Mouse (Mus musculus) embryonic facial prominence, embryonic 13.5 days (tissue): ENCODE data around the gene Oxld1. TPM values are rescaled to one million over a fixed set of nuclear protein-coding genes. Genes with fewer than 3 reads are reported as not detected.
A peak's percentile ranks its signal among the peaks of the same experiment; 100 is the strongest.

Experiments
- ATAC-seq: fragments of 200-750 bp; cut with Nextera tagmentation; 2 replicates; pipeline ENCODE4 v1.8.0; 2017; ENCODE audit warnings: low read depth; ENCODE audit not compliant: insufficient number of reproducible peaks, insufficient read depth, low FRiP score, low TSS enrichment
- H3K27ac ChIP-seq: fragments of 300-500 bp; sonication (generic); 2 replicates; pipeline ENCODE4 v1.5.1; 2015; ENCODE audit warnings: moderate library complexity, mild to moderate bottlenecking, inconsistent platforms
- H3K27me3 ChIP-seq: fragments of 300-500 bp; sonication (generic); 2 replicates; pipeline ENCODE4 v1.6.1; 2015; ENCODE audit warnings: mild to moderate bottlenecking, inconsistent platforms
- H3K36me3 ChIP-seq: fragments of 300-500 bp; sonication (generic); 2 replicates; pipeline ENCODE4 v1.6.1; 2015; ENCODE audit warnings: mild to moderate bottlenecking, inconsistent platforms
- H3K4me1 ChIP-seq: fragments of 300-500 bp; sonication (generic); 2 replicates; pipeline ENCODE4 v1.6.1; 2015; ENCODE audit warnings: inconsistent platforms
- H3K4me2 ChIP-seq: fragments of 300-500 bp; sonication (generic); 2 replicates; pipeline ENCODE4 v1.6.1; 2015; ENCODE audit warnings: moderate library complexity, mild to moderate bottlenecking, inconsistent platforms
- H3K4me3 ChIP-seq: fragments of 300-500 bp; sonication (generic); 2 replicates; pipeline ENCODE4 v1.5.1; 2015; ENCODE audit warnings: mild to moderate bottlenecking, inconsistent platforms
- H3K9ac ChIP-seq: fragments of 300-500 bp; sonication (generic); 2 replicates; pipeline ENCODE4 v1.6.1; 2015; ENCODE audit warnings: mild to moderate bottlenecking, inconsistent platforms
- H3K9me3 ChIP-seq: fragments of 300-500 bp; sonication (generic); 2 replicates; pipeline ENCODE4 v1.6.1; 2016; ENCODE audit warnings: inconsistent platforms
- WGBS: fragments of 180-500 bp; shearing (Covaris S2); methylation state at CpG from one replicate; pipeline ENCODE4 v1.1.7; 2015; ENCODE audit warnings: mixed read lengths; 5-methylcytosine and 5-hydroxymethylcytosine counted together
- polyA plus RNA-seq: library from polyadenylated mRNA; unstranded; fragments of >200 nt; fragmentation: Nextera tagmentation; extraction: Ambion mirVana; gene quantifications from 2 replicates; pipeline ENCODE4 v1.2.1, GENCODE M21; 2015

Gene Oxld1
- polyA plus RNA-seq, 1 experiment from 2014 or later, result 15.8 TPM

DNA sequence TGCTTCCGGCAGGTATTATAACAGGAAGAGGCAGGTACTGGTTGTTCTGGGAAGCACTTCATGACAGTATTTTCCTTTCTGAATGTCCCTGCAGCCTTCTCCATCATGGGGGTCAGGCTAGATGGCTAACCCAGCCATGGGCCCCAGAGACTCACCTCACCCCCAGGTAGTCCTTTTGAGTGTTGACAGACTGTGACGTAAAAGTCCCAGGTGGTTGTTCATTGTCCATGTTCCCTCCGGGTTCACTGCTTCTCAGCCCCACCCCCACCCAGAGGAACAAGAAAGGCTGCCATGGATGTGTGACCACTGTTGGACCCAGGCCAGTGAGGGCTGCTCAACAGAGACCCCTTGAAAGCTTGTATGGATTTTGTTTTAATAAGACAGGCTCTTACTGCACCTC is 35.5 kb upstream of the Oxld1 start:
- Histone ChIP-seq H3K9ac (peak overlapping the region; percentile 89), H3K4me1 (peaks cover 34% of the 10 kb centered on the region), H3K27me3 (no peaks in the 10 kb centered on the region), H3K4me2 (peak overlapping the region; percentile 95), H3K4me3 (peak overlapping the region; percentile 99), H3K27ac (peak overlapping the region; percentile 87), H3K36me3 (peaks cover 56% of the 10 kb centered on the region), H3K9me3 (no peaks in the 10 kb centered on the region)
- ATAC-seq, result no peak
- WGBS, result 44% methylated on average over 3 of the region's 3 CpGs

DNA sequence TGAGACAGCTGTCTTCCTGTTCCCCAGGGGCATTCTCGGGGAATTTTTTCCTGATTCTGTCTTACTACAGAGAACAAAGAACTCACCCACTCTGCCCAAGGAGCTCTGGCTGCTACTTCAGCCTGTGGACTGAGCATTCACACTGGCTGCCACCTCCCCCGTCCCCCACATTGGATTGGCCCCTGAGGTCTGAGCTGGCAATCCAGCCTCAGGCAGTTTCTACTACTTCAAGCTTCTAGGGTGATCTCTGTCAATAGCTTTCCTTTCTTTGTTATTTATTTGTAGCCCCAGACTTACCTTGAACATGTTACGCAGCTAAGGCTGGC is 35.0 kb upstream of the Oxld1 start:
- peak overlapping the region; percentile 87 for H3K27ac ChIP-seq
- peak overlapping the region; percentile 89 for H3K9ac ChIP-seq
- no peaks in the 10 kb centered on the region for H3K27me3 ChIP-seq
- H3K9me3 ChIP-seq, result no peaks in the 10 kb centered on the region
- H3K4me3 ChIP-seq, result peak overlapping the region; percentile 99
- peaks cover 34% of the 10 kb centered on the region for H3K4me1 ChIP-seq
- H3K4me2 ChIP-seq, result peak overlapping the region; percentile 95
- 20% methylated on average over 3 of the region's 3 CpGs for WGBS
- no peak for ATAC-seq
- H3K36me3 ChIP-seq, result peaks cover 56% of the 10 kb centered on the region

DNA sequence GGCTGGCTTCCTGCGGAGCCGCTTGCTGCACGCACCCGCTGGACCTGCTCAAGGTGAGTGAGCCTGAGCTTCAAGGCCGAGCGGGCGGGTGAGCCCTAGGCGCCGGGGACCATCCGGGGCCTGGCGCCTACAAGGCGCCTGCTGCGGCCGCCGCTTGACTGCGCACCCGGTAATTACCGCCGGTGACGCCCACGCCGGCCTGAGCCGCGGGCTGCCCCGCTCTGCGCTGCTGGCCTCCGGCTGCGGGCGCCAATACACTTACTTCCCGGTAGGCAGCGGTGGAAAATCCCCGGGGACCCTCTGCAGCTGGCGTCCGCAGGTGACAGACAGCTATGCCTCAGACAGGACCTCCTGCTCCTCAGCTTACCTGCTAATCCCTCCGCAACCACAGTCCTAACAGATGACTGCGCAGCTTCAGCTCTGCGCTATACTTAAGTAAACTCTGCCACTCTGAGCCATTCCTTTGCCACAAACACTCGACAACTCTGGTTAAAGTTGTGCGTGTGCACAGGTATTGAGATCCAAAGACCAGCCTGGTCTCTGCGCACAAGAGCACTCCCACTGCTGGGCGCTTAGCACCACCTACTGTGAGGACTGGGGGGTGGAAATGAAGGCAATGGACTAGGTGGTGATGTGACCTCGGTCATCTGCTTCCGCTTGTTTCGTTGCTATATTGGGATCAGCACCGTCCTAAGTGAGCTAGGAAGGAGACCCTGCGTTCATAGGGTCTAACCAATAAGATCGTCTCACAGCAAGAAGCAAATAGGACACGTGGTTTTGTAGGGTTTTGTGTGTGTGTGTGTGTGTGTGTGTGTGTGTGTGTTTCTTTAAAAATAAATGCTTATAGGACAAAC is 34.4 kb upstream of the Oxld1 start:
- H3K36me3 ChIP-seq, result peaks cover 56% of the 10 kb centered on the region
- peak overlapping the region; percentile 87 for H3K27ac ChIP-seq
- peak overlapping the region; percentile 89 for H3K9ac ChIP-seq
- H3K4me3 ChIP-seq, result peak overlapping the region; percentile 99
- ATAC-seq, result peak; percentile 23
- peaks cover 34% of the 10 kb centered on the region for H3K4me1 ChIP-seq
- H3K9me3 ChIP-seq, result no peaks in the 10 kb centered on the region
- peak overlapping the region; percentile 95 for H3K4me2 ChIP-seq
- WGBS, result 0% methylated on average over 48 of the region's 48 CpGs
- H3K27me3 ChIP-seq, result no peaks in the 10 kb centered on the region

- peaks cover 34% of the 10 kb centered on the region for H3K4me1 ChIP-seq
- peaks cover 56% of the 10 kb centered on the region for H3K36me3 ChIP-seq
- peak within 1 kb of the TSS; percentile 87 for H3K27ac ChIP-seq
- under 1% methylated on average over 35 of the region's 35 CpGs for WGBS
- ATAC-seq, result peak; percentile 66
- no peaks in the 10 kb centered on the region for H3K27me3 ChIP-seq
- H3K9ac ChIP-seq, result peak within 1 kb of the TSS; percentile 89
- peak within 1 kb of the TSS; percentile 95 for H3K4me2 ChIP-seq
- no peaks in the 10 kb centered on the region for H3K9me3 ChIP-seq
- H3K4me3 ChIP-seq, result peak within 1 kb of the TSS; percentile 99
These were observed 33.6 kb upstream of the Oxld1 start, which contains the start of gene Slc25a10 for GRCm38 (mm10) chr11:120491317-120492023. Slc25a10 (plus strand) TSS chr11:120491840.

GRCm38 (mm10) chr11:120490291-120491046 is 32.6 kb upstream of the Oxld1 start:
- Histone ChIP-seq H3K9me3 (no peaks in the 10 kb centered on the region), H3K4me1 (peaks cover 40% of the 10 kb centered on the region), H3K27ac (peak overlapping the region; percentile 87), H3K9ac (no peak overlapping the region), H3K4me3 (peak overlapping the region; percentile 99), H3K36me3 (peaks cover 55% of the 10 kb centered on the region), H3K4me2 (peak overlapping the region; percentile 95), H3K27me3 (no peaks in the 10 kb centered on the region)
- no peak for ATAC-seq
- 39% methylated on average over 4 of the region's 4 CpGs for WGBS

GRCm38 (mm10) chr11:120489054-120489761 is 31.3 kb upstream of the Oxld1 start:
- no peaks in the 10 kb centered on the region for H3K27me3 ChIP-seq
- H3K4me3 ChIP-seq, result peak overlapping the region; percentile 4; the same call in 1 of the 2 replicates
- no peak overlapping the region for H3K4me2 ChIP-seq
- H3K27ac ChIP-seq, result no peak overlapping the region
- peaks cover 44% of the 10 kb centered on the region for H3K36me3 ChIP-seq
- no peak for ATAC-seq
- peaks cover 44% of the 10 kb centered on the region for H3K4me1 ChIP-seq
- WGBS, result 60% methylated on average over 4 of the region's 4 CpGs
- no peak overlapping the region for H3K9ac ChIP-seq
- no peaks in the 10 kb centered on the region for H3K9me3 ChIP-seq

GRCm38 (mm10) chr11:120488516-120488915 is 30.6 kb upstream of the Oxld1 start:
- Histone ChIP-seq H3K9me3 (no peaks in the 10 kb centered on the region), H3K27ac (no peak overlapping the region), H3K4me3 (no peak overlapping the region), H3K9ac (no peak overlapping the region), H3K27me3 (no peaks in the 10 kb centered on the region), H3K4me1 (peaks cover 45% of the 10 kb centered on the region), H3K4me2 (no peak overlapping the region), H3K36me3 (peaks cover 45% of the 10 kb centered on the region)
- ATAC-seq, result no peak
- WGBS, result 80% methylated on average over 4 of the region's 4 CpGs

- WGBS, result 8% methylated on average over 10 of the region's 10 CpGs
- Histone ChIP-seq H3K9me3 (no peaks in the 10 kb centered on the region), H3K9ac (peak overlapping the region; percentile 96), H3K36me3 (peaks cover 76% of the 10 kb centered on the region), H3K27ac (peak overlapping the region; percentile 91), H3K4me2 (peak overlapping the region; percentile 73), H3K27me3 (no peaks in the 10 kb centered on the region), H3K4me3 (peak overlapping the region; percentile 98), H3K4me1 (peaks cover 19% of the 10 kb centered on the region)
- no peak for ATAC-seq
These were observed 27.4 kb upstream of the Oxld1 start for GRCm38 (mm10) chr11:120485251-120485650.

DNA sequence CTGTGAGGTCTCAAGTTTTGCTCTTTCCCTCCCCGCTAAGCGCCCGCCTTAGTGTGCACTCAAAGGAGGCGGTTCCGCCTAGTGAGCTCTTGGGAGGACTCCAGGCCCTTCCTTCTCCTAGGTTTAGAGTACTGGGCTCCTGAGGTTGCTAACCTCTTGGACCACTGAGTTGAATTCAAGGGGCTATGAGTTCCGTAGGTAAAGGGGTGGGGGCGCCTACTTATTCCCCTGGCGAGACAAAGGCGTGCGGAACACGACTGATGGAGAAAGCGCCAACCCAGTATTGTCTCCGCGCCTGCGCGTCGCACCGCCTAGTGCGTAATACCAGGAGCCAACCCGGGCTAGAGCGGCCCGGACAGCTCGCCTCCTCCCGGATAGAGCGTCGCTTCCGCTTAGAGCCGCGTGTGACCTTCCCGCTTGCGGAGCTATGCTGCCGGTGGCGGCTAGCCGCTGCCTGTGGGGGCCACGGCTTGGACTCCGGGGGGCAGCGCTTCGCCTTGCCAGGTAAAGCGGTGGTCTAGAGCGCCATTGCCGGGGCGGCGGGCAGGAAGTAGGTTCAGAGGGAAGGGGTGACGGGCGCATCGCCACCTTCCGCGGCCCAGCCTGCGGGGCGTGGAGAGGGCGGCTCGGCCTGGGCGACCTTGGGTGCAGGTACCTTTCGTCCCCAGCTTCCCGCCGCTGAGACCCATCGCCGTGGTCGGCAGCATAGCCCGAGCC is 26.6 kb upstream of the Oxld1 start, which contains the start of gene Mrpl12:
Gene Mrpl12, plus strand, starts transcription at position 349 of the 717 bp plus-strand sequence.
- peaks cover 79% of the 10 kb centered on the region for H3K36me3 ChIP-seq
- peak within 1 kb of the TSS; percentile 96 for H3K9ac ChIP-seq
- ATAC-seq, result peak; percentile 90
- peaks cover 17% of the 10 kb centered on the region for H3K4me1 ChIP-seq
- peak within 1 kb of the TSS; percentile 98 for H3K4me3 ChIP-seq
- H3K9me3 ChIP-seq, result no peaks in the 10 kb centered on the region
- under 1% methylated on average over 60 of the region's 60 CpGs for WGBS
- H3K27me3 ChIP-seq, result no peaks in the 10 kb centered on the region
- H3K27ac ChIP-seq, result peak within 1 kb of the TSS; percentile 91
- peak within 1 kb of the TSS; percentile 73 for H3K4me2 ChIP-seq

DNA sequence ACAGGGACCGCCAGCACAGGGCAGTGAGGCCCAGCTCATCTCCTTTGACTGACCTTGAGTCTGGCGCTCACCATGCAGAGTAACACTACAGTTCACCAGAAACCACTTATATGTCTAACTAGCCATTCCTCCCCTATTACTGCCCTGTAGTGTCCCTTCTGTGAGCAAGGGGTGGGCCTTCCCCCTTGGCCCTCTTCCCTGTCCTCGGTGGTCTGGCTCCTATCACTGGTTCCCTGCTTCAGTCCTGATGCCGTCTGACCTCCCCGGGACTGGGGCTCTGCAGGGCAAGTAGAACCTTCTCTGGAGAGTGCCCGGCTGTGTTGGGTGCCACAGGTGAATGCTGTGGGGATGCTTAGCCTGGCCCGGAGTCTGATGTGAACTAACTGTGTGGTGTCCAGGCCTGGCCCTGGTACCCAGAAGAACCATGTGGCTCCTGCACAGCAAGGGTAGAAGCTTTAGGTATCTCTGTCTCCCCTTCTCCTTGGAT is 25.6 kb upstream of the Oxld1 start:
- Histone ChIP-seq H3K36me3 (peaks cover 82% of the 10 kb centered on the region), H3K27ac (peak overlapping the region; percentile 91), H3K27me3 (no peaks in the 10 kb centered on the region), H3K9me3 (no peaks in the 10 kb centered on the region), H3K4me1 (peaks cover 15% of the 10 kb centered on the region), H3K4me2 (peak overlapping the region; percentile 73), H3K4me3 (peak overlapping the region; percentile 98), H3K9ac (peak overlapping the region; percentile 96)
- WGBS, result 92% methylated on average over 7 of the region's 7 CpGs
- ATAC-seq, result no peak
